Mouse (Mus musculus): ENCODE results near the gene Crtc3. TPM values are rescaled to one million over a fixed set of nuclear protein-coding genes. Genes with fewer than 3 reads are reported as not detected.
A peak's percentile ranks its signal among the peaks of the same experiment; 100 is the strongest.

Gene Crtc3
- total RNA-seq, 1 experiment = 2.4 TPM

DNA sequence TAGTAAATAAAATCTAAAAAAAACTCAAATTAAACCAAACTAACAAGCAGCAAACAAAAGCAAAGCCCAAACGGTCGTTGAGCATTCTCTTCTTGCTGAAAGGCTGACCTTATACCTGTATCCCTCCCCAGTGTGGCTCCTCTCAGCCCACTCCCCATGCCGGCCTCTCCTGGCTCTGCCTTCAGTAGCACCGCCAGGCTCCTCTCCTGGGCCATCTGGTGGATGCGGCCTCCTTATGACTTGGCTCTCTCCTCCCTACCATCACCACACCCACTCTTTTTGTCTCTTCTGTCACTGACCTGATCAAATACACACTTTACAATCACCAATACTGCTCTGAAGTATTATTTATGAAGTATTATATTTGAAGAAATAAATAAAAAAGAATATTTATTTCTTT lies 65.4 kb downstream of the Crtc3 start:
- H3K27ac ChIP-seq (ENCODE audit: insufficient read depth, low read depth, low read length, poor library complexity, severe bottlenecking) = no peak overlapping the region
- H3K9me3 ChIP-seq (ENCODE audit: control insufficient read depth, insufficient read depth, low read depth, low read length) = no peaks in the 10 kb centered on the region
- no peak for DNase-seq (ENCODE audit: low read depth, low spot score)
- TF ChIP-seq ZNF384 (IDR thresholded peaks at IDR 0.05; ENCODE audit: low read depth, low read length) (no peak), ZC3H11A (IDR thresholded peaks at IDR 0.05; ENCODE audit: borderline replicate concordance, low read depth, low read length) (no peak), CHD2 (IDR thresholded peaks at IDR 0.05; ENCODE audit: low read depth, low read length) (no peak), MAFK (IDR thresholded peaks at IDR 0.05; ENCODE audit: insufficient read depth, low read depth, low read length) (no peak), HCFC1 (IDR thresholded peaks at IDR 0.05; ENCODE audit: borderline replicate concordance, insufficient read depth, low read length) (no peak)
- H3K9ac ChIP-seq (ENCODE audit: insufficient read depth, low read depth, low read length, poor library complexity, severe bottlenecking) = no peak overlapping the region
- H3K36me3 ChIP-seq (ENCODE audit: control insufficient read depth, insufficient read depth, low read length, poor library complexity, severe bottlenecking) = no peaks in the 10 kb centered on the region
- H3K4me3 ChIP-seq (ENCODE audit: insufficient read depth in 1 of 2, low read depth in 1 of 2, low read length in 2 of 2, poor library complexity in 1 of 2, severe bottlenecking in 1 of 2) = no peak overlapping the region
- no peaks in the 10 kb centered on the region; a peak in 1 of 4 replicates for H3K4me1 ChIP-seq (ENCODE audit: control insufficient read depth in 2 of 2, insufficient read depth in 2 of 2, low read length in 2 of 2, poor library complexity in 1 of 2)
- in situ Hi-C loops (cut with MboI; ENCODE audit: low sequenced_read_pairs in 2 of 2, unreplicated experiment in 2 of 2) = no loop called here

GRCm38 (mm10) chr7:80616096-80616495 lies 72.6 kb downstream of the Crtc3 start:
- no peaks in the 10 kb centered on the region for H3K9me3 ChIP-seq (ENCODE audit: control insufficient read depth, insufficient read depth, low read depth, low read length)
- in situ Hi-C loops (cut with MboI; ENCODE audit: low sequenced_read_pairs in 2 of 2, unreplicated experiment in 2 of 2) = no loop called here
- H3K36me3 ChIP-seq (ENCODE audit: control insufficient read depth, insufficient read depth, low read length, poor library complexity, severe bottlenecking) = no peaks in the 10 kb centered on the region
- H3K9ac ChIP-seq (ENCODE audit: insufficient read depth, low read depth, low read length, poor library complexity, severe bottlenecking) = no peak overlapping the region
- no peak overlapping the region for H3K27ac ChIP-seq (ENCODE audit: insufficient read depth, low read depth, low read length, poor library complexity, severe bottlenecking)
- H3K4me3 ChIP-seq (ENCODE audit: insufficient read depth in 1 of 2, low read depth in 1 of 2, low read length in 2 of 2, poor library complexity in 1 of 2, severe bottlenecking in 1 of 2) = no peak overlapping the region
- H3K4me1 ChIP-seq (ENCODE audit: control insufficient read depth in 2 of 2, insufficient read depth in 2 of 2, low read length in 2 of 2, poor library complexity in 1 of 2) = peaks cover 0 to 1% of the 10 kb centered on the region in 2 experiments; a peak in 1 of 4 replicates
- no peak for DNase-seq (ENCODE audit: low read depth, low spot score)
- no peak for TF ChIP-seq ZNF384 (IDR thresholded peaks at IDR 0.05; ENCODE audit: low read depth, low read length)
- no peak for TF ChIP-seq MAFK (IDR thresholded peaks at IDR 0.05; ENCODE audit: insufficient read depth, low read depth, low read length)
- no peak for TF ChIP-seq HCFC1 (IDR thresholded peaks at IDR 0.05; ENCODE audit: borderline replicate concordance, insufficient read depth, low read length)
- no peak for TF ChIP-seq CHD2 (IDR thresholded peaks at IDR 0.05; ENCODE audit: low read depth, low read length)

DNA sequence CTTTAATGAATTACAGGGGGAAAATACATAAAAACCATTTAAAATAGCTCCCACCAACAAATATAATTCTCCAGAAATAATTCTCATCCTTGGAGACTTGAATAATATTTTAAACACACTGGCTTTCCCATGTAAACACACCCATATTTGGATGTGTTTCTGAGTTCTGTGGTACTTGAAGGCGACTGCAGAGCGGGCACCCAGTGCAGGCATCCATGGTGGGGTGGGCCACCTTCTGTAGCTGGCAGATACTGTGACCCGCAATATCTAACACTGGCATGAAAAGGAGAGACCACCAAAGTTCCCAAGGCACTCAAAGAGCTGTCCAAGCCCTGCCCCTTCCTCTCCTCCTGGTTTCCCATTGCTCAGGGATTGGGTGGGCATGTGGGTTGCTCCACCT lies 74.6 kb downstream of the Crtc3 start:
- TF ChIP-seq HCFC1 (IDR thresholded peaks at IDR 0.05; ENCODE audit: borderline replicate concordance, insufficient read depth, low read length) (no peak), ZNF384 (IDR thresholded peaks at IDR 0.05; ENCODE audit: low read depth, low read length) (no peak), CHD2 (IDR thresholded peaks at IDR 0.05; ENCODE audit: low read depth, low read length) (no peak), MAFK (IDR thresholded peaks at IDR 0.05; ENCODE audit: insufficient read depth, low read depth, low read length) (no peak), ZC3H11A (IDR thresholded peaks at IDR 0.05; ENCODE audit: borderline replicate concordance, low read depth, low read length) (no peak)
- no peaks in the 10 kb centered on the region for H3K9me3 ChIP-seq (ENCODE audit: control insufficient read depth, insufficient read depth, low read depth, low read length)
- peaks cover 0 to 1% of the 10 kb centered on the region in 2 experiments; a peak in 1 of 4 replicates for H3K4me1 ChIP-seq (ENCODE audit: control insufficient read depth in 2 of 2, insufficient read depth in 2 of 2, low read length in 2 of 2, poor library complexity in 1 of 2)
- H3K27ac ChIP-seq (ENCODE audit: insufficient read depth, low read depth, low read length, poor library complexity, severe bottlenecking) = no peak overlapping the region
- no peak overlapping the region for H3K9ac ChIP-seq (ENCODE audit: insufficient read depth, low read depth, low read length, poor library complexity, severe bottlenecking)
- H3K4me3 ChIP-seq (ENCODE audit: insufficient read depth in 1 of 2, low read depth in 1 of 2, low read length in 2 of 2, poor library complexity in 1 of 2, severe bottlenecking in 1 of 2) = no peak overlapping the region
- H3K36me3 ChIP-seq (ENCODE audit: control insufficient read depth, insufficient read depth, low read length, poor library complexity, severe bottlenecking) = no peaks in the 10 kb centered on the region
- DNase-seq (ENCODE audit: low read depth, low spot score) = no peak
- in situ Hi-C loops (cut with MboI; ENCODE audit: low sequenced_read_pairs in 2 of 2, unreplicated experiment in 2 of 2) = no loop called here

GRCm38 (mm10) chr7:80612191-80612787 lies 76.4 kb downstream of the Crtc3 start:
- Histone ChIP-seq H3K27ac (ENCODE audit: insufficient read depth, low read depth, low read length, poor library complexity, severe bottlenecking) (no peak overlapping the region), H3K4me3 (ENCODE audit: insufficient read depth in 1 of 2, low read depth in 1 of 2, low read length in 2 of 2, poor library complexity in 1 of 2, severe bottlenecking in 1 of 2) (no peak overlapping the region), H3K9ac (ENCODE audit: insufficient read depth, low read depth, low read length, poor library complexity, severe bottlenecking) (no peak overlapping the region), H3K9me3 (ENCODE audit: control insufficient read depth, insufficient read depth, low read depth, low read length) (no peaks in the 10 kb centered on the region), H3K36me3 (ENCODE audit: control insufficient read depth, insufficient read depth, low read length, poor library complexity, severe bottlenecking) (no peaks in the 10 kb centered on the region), H3K4me1 (ENCODE audit: control insufficient read depth in 2 of 2, insufficient read depth in 2 of 2, low read length in 2 of 2, poor library complexity in 1 of 2) (peaks cover 0 to 1% of the 10 kb centered on the region in 2 experiments; a peak in 1 of 4 replicates)
- TF ChIP-seq ZNF384 (IDR thresholded peaks at IDR 0.05; ENCODE audit: low read depth, low read length) (no peak), CHD2 (IDR thresholded peaks at IDR 0.05; ENCODE audit: low read depth, low read length) (no peak)
- DNase-seq (ENCODE audit: low read depth, low spot score) = no peak
- in situ Hi-C loops (cut with MboI; ENCODE audit: low sequenced_read_pairs in 2 of 2, unreplicated experiment in 2 of 2) = no loop called here

GRCm38 (mm10) chr7:80611646-80612045 lies 77.0 kb downstream of the Crtc3 start:
- H3K9ac ChIP-seq (ENCODE audit: insufficient read depth, low read depth, low read length, poor library complexity, severe bottlenecking) = peak overlapping the region; percentile 19; the same call in 1 of the 2 replicates
- H3K4me1 ChIP-seq (ENCODE audit: control insufficient read depth in 2 of 2, insufficient read depth in 2 of 2, low read length in 2 of 2, poor library complexity in 1 of 2) = peaks cover 0 to 1% of the 10 kb centered on the region in 2 experiments; a peak in 1 of 4 replicates
- no peak overlapping the region for H3K4me3 ChIP-seq (ENCODE audit: insufficient read depth in 1 of 2, low read depth in 1 of 2, low read length in 2 of 2, poor library complexity in 1 of 2, severe bottlenecking in 1 of 2)
- TF ChIP-seq MAFK (IDR thresholded peaks at IDR 0.05; ENCODE audit: insufficient read depth, low read depth, low read length) (no peak), ZNF384 (IDR thresholded peaks at IDR 0.05; ENCODE audit: low read depth, low read length) (no peak), HCFC1 (IDR thresholded peaks at IDR 0.05; ENCODE audit: borderline replicate concordance, insufficient read depth, low read length) (no peak), CHD2 (IDR thresholded peaks at IDR 0.05; ENCODE audit: low read depth, low read length) (no peak), ZC3H11A (IDR thresholded peaks at IDR 0.05; ENCODE audit: borderline replicate concordance, low read depth, low read length) (no peak)
- in situ Hi-C loops (cut with MboI; ENCODE audit: low sequenced_read_pairs in 2 of 2, unreplicated experiment in 2 of 2) = no loop called here
- H3K9me3 ChIP-seq (ENCODE audit: control insufficient read depth, insufficient read depth, low read depth, low read length) = no peaks in the 10 kb centered on the region
- no peak for DNase-seq (ENCODE audit: low read depth, low spot score)
- no peaks in the 10 kb centered on the region for H3K36me3 ChIP-seq (ENCODE audit: control insufficient read depth, insufficient read depth, low read length, poor library complexity, severe bottlenecking)
- no peak overlapping the region for H3K27ac ChIP-seq (ENCODE audit: insufficient read depth, low read depth, low read length, poor library complexity, severe bottlenecking)

Data from ES-E14 (cell line).